Mouse (Mus musculus): ENCODE results near the gene Babam1. TPM values are rescaled to one million over a fixed set of nuclear protein-coding genes. Genes with fewer than 3 reads are reported as not detected.

Babam1 gene
- polyA plus RNA-seq, 1 experiment from 2014 or later = 77.4 TPM

GRCm38 (mm10) chr8:71379512-71380075 lies 17.1 kb upstream of the Babam1 start:
- Histone ChIP-seq H3K4me1 (ENCODE audit: control insufficient read depth, insufficient read depth, low read length) (peaks cover 53% of the 10 kb centered on the region), H3K36me3 (ENCODE audit: control insufficient read depth, insufficient read depth, low read length) (no peaks in the 10 kb centered on the region; the same call in 1 of the 2 replicates), H3K27me3 (ENCODE audit: control insufficient read depth, insufficient read depth, low read length) (no peaks in the 10 kb centered on the region), H3K9ac (ENCODE audit: low read length) (peak overlapping the region; percentile 97), H3K4me2 (ENCODE audit: low read depth, low read length) (peak overlapping the region; percentile 98), H3K4me3 (replicated peaks; ENCODE audit: low read length) (peak overlapping the region; percentile 97), H3K27ac (ENCODE audit: low read length) (no peak overlapping the region), H3K9me3 (replicated peaks; ENCODE audit: control insufficient read depth, low read length) (no peaks in the 10 kb centered on the region)
- no peak for ATAC-seq (ENCODE audit: insufficient read depth, low FRiP score)
- WGBS = 51% methylated on average over 3 of the region's 3 CpGs

GRCm38 (mm10) chr8:71380178-71381171 lies 16.2 kb upstream of the Babam1 start:
- Histone ChIP-seq H3K4me1 (ENCODE audit: control insufficient read depth, insufficient read depth, low read length) (peaks cover 48% of the 10 kb centered on the region), H3K27me3 (ENCODE audit: control insufficient read depth, insufficient read depth, low read length) (no peaks in the 10 kb centered on the region), H3K36me3 (ENCODE audit: control insufficient read depth, insufficient read depth, low read length) (no peaks in the 10 kb centered on the region; the same call in 1 of the 2 replicates), H3K4me3 (replicated peaks; ENCODE audit: low read length) (peak overlapping the region; percentile 97), H3K9ac (ENCODE audit: low read length) (peak overlapping the region; percentile 97), H3K9me3 (replicated peaks; ENCODE audit: control insufficient read depth, low read length) (no peaks in the 10 kb centered on the region), H3K27ac (ENCODE audit: low read length) (peak overlapping the region; percentile 98; the same call in 1 of the 2 replicates), H3K4me2 (ENCODE audit: low read depth, low read length) (peak overlapping the region; percentile 98)
- 1% methylated on average over 72 of the region's 72 CpGs for WGBS
- no peak for ATAC-seq (ENCODE audit: insufficient read depth, low FRiP score)

GRCm38 (mm10) chr8:71381421-71381970 lies 15.2 kb upstream of the Babam1 start, which contains the start of gene Nr2f6:
TSS of gene Nr2f6 (minus strand) at chr8:71381960.
- ATAC-seq (ENCODE audit: insufficient read depth, low FRiP score) = peak; percentile 26; the same call in 1 of the 2 replicates
- no peaks in the 10 kb centered on the region for H3K27me3 ChIP-seq (ENCODE audit: control insufficient read depth, insufficient read depth, low read length)
- WGBS = under 1% methylated on average over 77 of the region's 89 CpGs
- peak within 1 kb of the TSS; percentile 98 for H3K27ac ChIP-seq (ENCODE audit: low read length)
- peak within 1 kb of the TSS; percentile 98 for H3K4me2 ChIP-seq (ENCODE audit: low read depth, low read length)
- peak within 1 kb of the TSS; percentile 97 for H3K4me3 ChIP-seq (replicated peaks; ENCODE audit: low read length)
- peak within 1 kb of the TSS; percentile 97 for H3K9ac ChIP-seq (ENCODE audit: low read length)
- peaks cover 39% of the 10 kb centered on the region for H3K4me1 ChIP-seq (ENCODE audit: control insufficient read depth, insufficient read depth, low read length)
- no peaks in the 10 kb centered on the region for H3K9me3 ChIP-seq (replicated peaks; ENCODE audit: control insufficient read depth, low read length)
- H3K36me3 ChIP-seq (ENCODE audit: control insufficient read depth, insufficient read depth, low read length) = no peaks in the 10 kb centered on the region; the same call in 1 of the 2 replicates

- peak; percentile 91 for ATAC-seq (ENCODE audit: insufficient read depth, low FRiP score)
- H3K36me3 ChIP-seq (ENCODE audit: control insufficient read depth, insufficient read depth, low read length) = no peaks in the 10 kb centered on the region; the same call in 1 of the 2 replicates
- peak overlapping the region; percentile 98 for H3K27ac ChIP-seq (ENCODE audit: low read length)
- H3K4me1 ChIP-seq (ENCODE audit: control insufficient read depth, insufficient read depth, low read length) = peaks cover 32% of the 10 kb centered on the region
- peak overlapping the region; percentile 97 for H3K9ac ChIP-seq (ENCODE audit: low read length)
- H3K4me2 ChIP-seq (ENCODE audit: low read depth, low read length) = peak overlapping the region; percentile 98
- no peaks in the 10 kb centered on the region for H3K9me3 ChIP-seq (replicated peaks; ENCODE audit: control insufficient read depth, low read length)
- 1% methylated on average over 67 of the region's 80 CpGs for WGBS
- H3K27me3 ChIP-seq (ENCODE audit: control insufficient read depth, insufficient read depth, low read length) = no peaks in the 10 kb centered on the region
- peak overlapping the region; percentile 97 for H3K4me3 ChIP-seq (replicated peaks; ENCODE audit: low read length)
Measured at GRCm38 (mm10) chr8:71381971-71382961, 14.4 kb upstream of the Babam1 start.

- Histone ChIP-seq H3K27me3 (ENCODE audit: control insufficient read depth, insufficient read depth, low read length) (no peaks in the 10 kb centered on the region), H3K4me1 (ENCODE audit: control insufficient read depth, insufficient read depth, low read length) (peaks cover 31% of the 10 kb centered on the region), H3K9me3 (replicated peaks; ENCODE audit: control insufficient read depth, low read length) (no peaks in the 10 kb centered on the region), H3K4me3 (replicated peaks; ENCODE audit: low read length) (no peak overlapping the region), H3K36me3 (ENCODE audit: control insufficient read depth, insufficient read depth, low read length) (no peaks in the 10 kb centered on the region; the same call in 1 of the 2 replicates), H3K9ac (ENCODE audit: low read length) (peak overlapping the region; percentile 81), H3K27ac (ENCODE audit: low read length) (peak overlapping the region; percentile 98), H3K4me2 (ENCODE audit: low read depth, low read length) (0 out of 2 replicates have a peak overlapping the region, but pooled peaks have one; percentile 98)
- no peak for ATAC-seq (ENCODE audit: insufficient read depth, low FRiP score)
- 19% methylated on average over 12 of the region's 12 CpGs for WGBS
Measured at GRCm38 (mm10) chr8:71383396-71383795, 13.3 kb upstream of the Babam1 start.

- no peaks in the 10 kb centered on the region for H3K27me3 ChIP-seq (ENCODE audit: control insufficient read depth, insufficient read depth, low read length)
- H3K4me1 ChIP-seq (ENCODE audit: control insufficient read depth, insufficient read depth, low read length) = peaks cover 28% of the 10 kb centered on the region
- H3K27ac ChIP-seq (ENCODE audit: low read length) = peak overlapping the region; percentile 98
- H3K36me3 ChIP-seq (ENCODE audit: control insufficient read depth, insufficient read depth, low read length) = no peaks in the 10 kb centered on the region
- no peak for ATAC-seq (ENCODE audit: insufficient read depth, low FRiP score)
- H3K9me3 ChIP-seq (replicated peaks; ENCODE audit: control insufficient read depth, low read length) = no peaks in the 10 kb centered on the region
- 33% methylated on average over 3 of the region's 3 CpGs for WGBS
- H3K4me2 ChIP-seq (ENCODE audit: low read depth, low read length) = 0 out of 2 replicates have a peak overlapping the region, but pooled peaks have one; percentile 98
- H3K4me3 ChIP-seq (replicated peaks; ENCODE audit: low read length) = no peak overlapping the region
- H3K9ac ChIP-seq (ENCODE audit: low read length) = peak overlapping the region; percentile 81
Measured at GRCm38 (mm10) chr8:71383860-71384259, 12.8 kb upstream of the Babam1 start.

GRCm38 (mm10) chr8:71385212-71385835 lies 11.3 kb upstream of the Babam1 start:
- no peaks in the 10 kb centered on the region for H3K36me3 ChIP-seq (ENCODE audit: control insufficient read depth, insufficient read depth, low read length)
- H3K4me1 ChIP-seq (ENCODE audit: control insufficient read depth, insufficient read depth, low read length) = peaks cover 15% of the 10 kb centered on the region
- no peak for ATAC-seq (ENCODE audit: insufficient read depth, low FRiP score)
- H3K9ac ChIP-seq (ENCODE audit: low read length) = no peak overlapping the region
- no peak overlapping the region for H3K27ac ChIP-seq (ENCODE audit: low read length)
- no peak overlapping the region for H3K4me2 ChIP-seq (ENCODE audit: low read depth, low read length)
- no peaks in the 10 kb centered on the region for H3K27me3 ChIP-seq (ENCODE audit: control insufficient read depth, insufficient read depth, low read length)
- H3K9me3 ChIP-seq (replicated peaks; ENCODE audit: control insufficient read depth, low read length) = no peaks in the 10 kb centered on the region
- no peak overlapping the region for H3K4me3 ChIP-seq (replicated peaks; ENCODE audit: low read length)
- 71% methylated on average over 12 of the region's 12 CpGs for WGBS

- Histone ChIP-seq H3K9me3 (replicated peaks; ENCODE audit: control insufficient read depth, low read length) (no peaks in the 10 kb centered on the region), H3K27me3 (ENCODE audit: control insufficient read depth, insufficient read depth, low read length) (no peaks in the 10 kb centered on the region), H3K4me1 (ENCODE audit: control insufficient read depth, insufficient read depth, low read length) (peaks cover 7% of the 10 kb centered on the region), H3K4me3 (replicated peaks; ENCODE audit: low read length) (no peak overlapping the region), H3K4me2 (ENCODE audit: low read depth, low read length) (no peak overlapping the region), H3K27ac (ENCODE audit: low read length) (no peak overlapping the region), H3K9ac (ENCODE audit: low read length) (no peak overlapping the region), H3K36me3 (ENCODE audit: control insufficient read depth, insufficient read depth, low read length) (no peaks in the 10 kb centered on the region)
- no peak for ATAC-seq (ENCODE audit: insufficient read depth, low FRiP score)
- 40% methylated on average over 1 of the region's 1 CpGs for WGBS
Measured at GRCm38 (mm10) chr8:71388267-71388666, 8.4 kb upstream of the Babam1 start.

All from stomach, embryonic 16.5 days (tissue).